Comparison of ENCODE assay signal across 30 mouse cellular contexts in genomic region chr11:76817664-76818063, GRCm38 (mm10). TPM values are rescaled to one million over a fixed set of nuclear protein-coding genes. Genes with fewer than 3 reads are reported as not detected.
A peak's percentile ranks its signal among the peaks of the same experiment; 100 is the strongest.
DNase-seq lines count a peak whose midpoint lies in the region; ATAC-seq and TF ChIP-seq lines count a peak whose summit lies in the region.
"Had no signal": no experiment of that assay in that cellular context is flagged by ENCODE, and none has a peak within 500 bp of the region (broad histone marks: within the 10 kb centered on the region; RNA-seq: fewer than 3 reads in every experiment).

No protein-coding gene starts in this region.

- dilution Hi-C loops in CH12.LX (cut with MboI; ENCODE audit: extremely low pct_ligation_motif_present, extremely low pct_unique_long_range_greater_than_20kb, low sequenced_read_pairs), result no loop called here

- no peak overlapping the region for H3K27ac ChIP-seq in layer of hippocampus, adult 2 months
- no peak overlapping the region for H3K27ac ChIP-seq in CH12.LX (ENCODE audit: insufficient read depth, low read depth)
- H3K27ac ChIP-seq in stomach, postnatal 0 days (replicated peaks), result no peak overlapping the region
- H3K27ac ChIP-seq in forebrain, embryonic 12.5 days, result no peak overlapping the region
- H3K27ac ChIP-seq: embryonic facial prominence, embryonic 12.5 days; forebrain, embryonic 15.5 days; heart, adult 2 months; heart, embryonic 13.5 days; hindbrain, embryonic 14.5 days; limb, embryonic 13.5 days; midbrain, embryonic 13.5 days; neural tube, embryonic 15.5 days had no signal

- no peak overlapping the region for H3K4me2 ChIP-seq in CH12.LX (ENCODE audit: insufficient read depth, low read depth, poor library complexity, severe bottlenecking)
- H3K4me2 ChIP-seq in stomach, postnatal 0 days (replicated peaks; ENCODE audit: low read depth), result no peak overlapping the region
- H3K4me2 ChIP-seq in forebrain, embryonic 12.5 days, result no peak overlapping the region
- H3K4me2 ChIP-seq: embryonic facial prominence, embryonic 12.5 days; forebrain, embryonic 15.5 days; heart, embryonic 13.5 days; hindbrain, embryonic 14.5 days; limb, embryonic 13.5 days; liver, embryonic 11.5 days; midbrain, embryonic 13.5 days; neural tube, embryonic 15.5 days had no signal

- no peak for ATAC-seq in stomach, postnatal 0 days (ENCODE audit: low FRiP score, low TSS enrichment)
- no peak for ATAC-seq in forebrain, embryonic 12.5 days (ENCODE audit: low FRiP score)
- ATAC-seq: forebrain, embryonic 15.5 days; inflammation-experienced regulatory T-cells, adult 6 months; midbrain, embryonic 13.5 days had no signal

- TF ChIP-seq POLR2A in CH12.LX (IDR thresholded peaks at IDR 0.05; ENCODE audit: low read depth, low read length), result no peak

- TF ChIP-seq RAD21 in CH12.LX (IDR thresholded peaks at IDR 0.05; ENCODE audit: low read depth, low read length), result peak; percentile 21

- peaks cover 2% of the 10 kb centered on the region for H3K9me3 ChIP-seq in CH12.LX (replicated peaks; ENCODE audit: low read length)
- H3K9me3 ChIP-seq in stomach, postnatal 0 days (ENCODE audit: control insufficient read depth, low read length), result no peaks in the 10 kb centered on the region
- H3K9me3 ChIP-seq in forebrain, embryonic 12.5 days, result no peaks in the 10 kb centered on the region
- H3K9me3 ChIP-seq: embryonic facial prominence, embryonic 12.5 days; forebrain, embryonic 15.5 days; G1E; heart, embryonic 13.5 days; limb, embryonic 13.5 days; megakaryocyte, embryonic 14.5 days; midbrain, embryonic 13.5 days; neural tube, embryonic 15.5 days had no signal

- in situ Hi-C loops in CH12.LX (cut with MboI; ENCODE audit: low pct_ligation_motif_present, low pct_unique_long_range_greater_than_20kb, low sequenced_read_pairs), result no loop called here

- TF ChIP-seq CTCF in layer of hippocampus, adult 2 months (conservative IDR thresholded peaks at IDR 0.05), result peak; percentile 46
- TF ChIP-seq CTCF in CH12.LX (conservative IDR thresholded peaks at IDR 0.05 in 1 of 2, IDR thresholded peaks at IDR 0.05 in 1 of 2; ENCODE audit: low read depth in 2 of 2, low read length in 2 of 2), result peak; percentile 7 to 48; a peak in 2 of 4 replicates
- TF ChIP-seq CTCF in stomach, postnatal 0 days (IDR thresholded peaks at IDR 0.05; ENCODE audit: low read depth), result peak; percentile 27; the same call in 1 of the 2 replicates

- DNase-seq in layer of hippocampus, adult 2 months (ENCODE audit: low spot score in 2 of 2), result no peak
- DNase-seq in layer of hippocampus, postnatal 36 days, result no peak
- DNase-seq in CH12.LX (ENCODE audit: extremely low read depth) (no peak), MEL-GATA-1-ER (ENCODE audit: extremely low read depth, low read depth) (peak; percentile 3)
- no peak for DNase-seq in stomach, postnatal 0 days (ENCODE audit: low spot score)
- no peak for DNase-seq in cerebellum, adult 9-11 months
- DNase-seq: adrenal gland, adult 8-10 months; cerebellum, adult 8-10 months; cerebellum, postnatal 36 days; embryo, embryonic 11 days; heart, adult 2 months; heart, postnatal 10 days; kidney, adult 2 months; kidney, postnatal 36 days; lung, postnatal 4 days; retina, postnatal 1 day; right cerebral cortex, postnatal 14 days; thymus, postnatal 25 days had no signal

- H3K79me2 ChIP-seq in CH12.LX (replicated peaks; ENCODE audit: control insufficient read depth, extremely low read depth, insufficient read depth, poor library complexity, severe bottlenecking), result no peaks in the 10 kb centered on the region; the same call in 1 of the 2 replicates

- H3K36me3 ChIP-seq in CH12.LX (replicated peaks in 1 of 2; ENCODE audit: control insufficient read depth in 1 of 2, insufficient read depth in 1 of 2, low read length in 1 of 2), result peaks cover 2 to 7% of the 10 kb centered on the region in 2 experiments
- no peaks in the 10 kb centered on the region for H3K36me3 ChIP-seq in stomach, postnatal 0 days (ENCODE audit: control insufficient read depth, insufficient read depth, low read length)
- 0 out of 2 replicates have a peak, but pooled peaks cover 5% of the 10 kb centered on the region for H3K36me3 ChIP-seq in forebrain, embryonic 12.5 days (replicated peaks)
- H3K36me3 ChIP-seq: forebrain, embryonic 15.5 days had no signal

- 85% methylated on average over 3 of the region's 3 CpGs for WGBS in stomach, postnatal 0 days
- 88% methylated on average over 3 of the region's 3 CpGs for WGBS in forebrain, embryonic 12.5 days

- no peaks in the 10 kb centered on the region for H3K27me3 ChIP-seq in CH12.LX (replicated peaks)
- H3K27me3 ChIP-seq in stomach, postnatal 0 days (ENCODE audit: control insufficient read depth, insufficient read depth, low read length), result no peaks in the 10 kb centered on the region
- no peaks in the 10 kb centered on the region for H3K27me3 ChIP-seq in forebrain, embryonic 12.5 days
- H3K27me3 ChIP-seq: embryonic facial prominence, embryonic 12.5 days; forebrain, embryonic 15.5 days; heart, embryonic 13.5 days; limb, embryonic 13.5 days; megakaryocyte, embryonic 14.5 days; midbrain, embryonic 13.5 days; neural tube, embryonic 15.5 days had no signal

- H3K9ac ChIP-seq in CH12.LX (ENCODE audit: insufficient read depth, low read depth), result no peak overlapping the region
- no peak overlapping the region for H3K9ac ChIP-seq in stomach, postnatal 0 days (ENCODE audit: low read length)
- H3K9ac ChIP-seq in forebrain, embryonic 12.5 days, result no peak overlapping the region
- H3K9ac ChIP-seq: embryonic facial prominence, embryonic 12.5 days; forebrain, embryonic 15.5 days; heart, embryonic 13.5 days; hindbrain, embryonic 14.5 days; limb, embryonic 13.5 days; midbrain, embryonic 13.5 days; neural tube, embryonic 15.5 days had no signal

- H3K4me1 ChIP-seq in CH12.LX (ENCODE audit: control insufficient read depth in 1 of 2, insufficient read depth in 2 of 2), result peaks cover 8 to 17% of the 10 kb centered on the region in 2 experiments; a peak in 3 of 4 replicates
- no peaks in the 10 kb centered on the region for H3K4me1 ChIP-seq in stomach, postnatal 0 days (replicated peaks; ENCODE audit: control insufficient read depth, insufficient read depth)
- no peaks in the 10 kb centered on the region for H3K4me1 ChIP-seq in forebrain, embryonic 12.5 days
- H3K4me1 ChIP-seq: embryonic facial prominence, embryonic 12.5 days; forebrain, embryonic 15.5 days; midbrain, embryonic 13.5 days; neural tube, embryonic 15.5 days had no signal

- H3K4me3 ChIP-seq in layer of hippocampus, adult 2 months, result no peak overlapping the region
- H3K4me3 ChIP-seq in CH12.LX (replicated peaks in 1 of 3; ENCODE audit: low read depth in 2 of 3, low read length in 2 of 3, poor library complexity in 1 of 3), result no peak overlapping the region
- H3K4me3 ChIP-seq in stomach, postnatal 0 days (ENCODE audit: low read depth, low read length), result no peak overlapping the region
- no peak overlapping the region for H3K4me3 ChIP-seq in forebrain, embryonic 12.5 days (replicated peaks)
- H3K4me3 ChIP-seq: embryonic facial prominence, embryonic 12.5 days; forebrain, embryonic 15.5 days; heart, adult 2 months; heart, embryonic 13.5 days; limb, embryonic 13.5 days; megakaryocyte, embryonic 14.5 days; midbrain, embryonic 13.5 days; neural tube, embryonic 15.5 days had no signal

- no peak for TF ChIP-seq EP300 in CH12.LX (IDR thresholded peaks at IDR 0.05; ENCODE audit: low read length)
- no peak for TF ChIP-seq EP300 in stomach, postnatal 0 days (optimal IDR thresholded peaks at IDR 0.05)

TF ChIP-seq in CH12.LX, 34 proteins besides CTCF, POLR2A, EP300 and RAD21:
- no peak for TF ChIP-seq TCF12 (IDR thresholded peaks at IDR 0.05; ENCODE audit: low read depth, low read length)
- TF ChIP-seq E2F4 (IDR thresholded peaks at IDR 0.05; ENCODE audit: insufficient replicate concordance, low read depth, low read length), result no peak
- no peak for TF ChIP-seq MAZ (IDR thresholded peaks at IDR 0.05; ENCODE audit: low read depth, low read length)
- no peak for TF ChIP-seq TBP (conservative IDR thresholded peaks at IDR 0.05; ENCODE audit: low read depth, low read length)
- no peak for TF ChIP-seq RCOR1 (conservative IDR thresholded peaks at IDR 0.05; ENCODE audit: low read depth, low read length)
- TF ChIP-seq SMC3 (IDR thresholded peaks at IDR 0.05; ENCODE audit: low read depth, low read length), result peak; percentile 41

RNA-seq across cellular contexts. Expression of gene Cpd, which starts 29.2 kb away (rescaled TPM):
- 10 to 100 TPM; 60.0 to 62.3 TPM for total RNA-seq in layer of hippocampus, adult 2 months (2021)
- total RNA-seq in layer of hippocampus, postnatal 36 days (2021), result 10 to 100 TPM; 61.8 to 67.7 TPM
- total RNA-seq in CH12.LX (2012; rRNA removed) (11.2 and 20.0 TPM in 2 replicates), CH12.LX (2014; rRNA removed) (28.5 and 31.5 TPM in 2 replicates)
- 23.1 and 27.7 TPM in 2 replicates for polyA plus RNA-seq in CH12.LX (2012; ENCODE audit: insufficient read length, low read depth)
- polyA plus RNA-seq in stomach, postnatal 0 days (2015; fragmentation: Nextera tagmentation; extraction: Ambion mirVana), result 15.9 and 16.1 TPM in 2 replicates
- polyA plus RNA-seq in forebrain, embryonic 12.5 days (2016; fragmentation: Nextera tagmentation; extraction: Ambion mirVana), result 11.7 and 13.2 TPM in 2 replicates

RNA-seq across cellular contexts. Expression of gene Gosr1, which starts 54.3 kb away (rescaled TPM):
- 10 to 100 TPM; 53.4 to 54.7 TPM for total RNA-seq in layer of hippocampus, adult 2 months (2021)
- 10 to 100 TPM; 59.6 to 60.3 TPM for total RNA-seq in layer of hippocampus, postnatal 36 days (2021)
- total RNA-seq in CH12.LX (2012; rRNA removed), result 21.2 and 23.8 TPM in 2 replicates
- total RNA-seq in CH12.LX (2014; rRNA removed), result 40.2 and 41.2 TPM in 2 replicates
- polyA plus RNA-seq in CH12.LX (2012; ENCODE audit: insufficient read length, low read depth), result 46.6 and 53.9 TPM in 2 replicates
- polyA plus RNA-seq in stomach, postnatal 0 days (2015; fragmentation: Nextera tagmentation; extraction: Ambion mirVana), result 15.8 and 17.7 TPM in 2 replicates
- 29.7 and 31.9 TPM in 2 replicates for polyA plus RNA-seq in forebrain, embryonic 12.5 days (2016; fragmentation: Nextera tagmentation; extraction: Ambion mirVana)
